Mouse (Mus musculus) megakaryocyte, embryonic 14.5 days (primary cell): ENCODE results near the gene Nxf1.

Experiments
- FLI1 ChIP-seq: IDR thresholded peaks from 2 replicates; pipeline ENCODE4 v1.6.1; 2012; ENCODE audit warnings: low read length, inconsistent platforms, mixed read lengths
- GATA1 ChIP-seq: IDR thresholded peaks from 3 replicates; pipeline ENCODE4 v1.6.1; 2012; ENCODE audit warnings: mixed read lengths, low read length, inconsistent platforms, borderline replicate concordance

DNA sequence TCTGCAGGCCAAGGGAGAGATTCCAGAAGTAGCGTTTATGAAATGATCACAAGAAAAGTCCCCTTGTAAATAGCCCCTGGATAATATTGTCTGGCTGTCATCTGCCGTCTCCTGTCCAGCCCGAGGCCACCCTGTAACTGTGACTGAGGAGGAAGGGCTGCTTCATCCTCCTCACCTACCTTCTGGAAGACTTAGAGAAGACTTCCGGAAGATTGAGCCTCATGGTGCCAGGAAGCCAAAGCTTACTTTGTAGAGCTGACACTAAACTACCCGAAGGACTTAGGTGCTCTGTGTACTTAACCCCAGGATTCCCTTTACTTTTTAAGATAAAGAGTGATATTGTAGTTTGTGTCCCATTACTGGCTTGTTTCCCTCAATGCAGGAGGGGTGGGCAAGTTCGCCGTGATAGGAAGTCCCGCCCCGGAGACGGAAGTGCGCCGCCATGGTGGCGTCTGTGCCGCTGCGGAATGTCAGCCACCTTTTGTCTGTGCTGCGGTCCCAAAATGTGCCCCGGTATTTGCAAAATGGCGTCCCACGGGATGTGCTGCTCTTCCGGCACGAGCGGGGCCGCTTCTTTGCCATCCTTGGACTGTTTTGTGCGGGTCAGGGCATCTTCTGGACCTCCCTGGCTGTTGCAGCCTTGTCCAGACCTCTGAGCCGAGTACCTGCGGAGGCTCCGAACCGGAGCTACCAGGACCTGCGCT, 13.8 kb downstream of the Nxf1 start, which contains the start of gene Tmem223:
- no peak for TF ChIP-seq GATA1
- no peak for TF ChIP-seq FLI1
